Mouse (Mus musculus) midbrain, embryonic 13.5 days (tissue): ENCODE data around the gene Ganc. TPM values are rescaled to one million over a fixed set of nuclear protein-coding genes. Genes with fewer than 3 reads are reported as not detected.

ENCODE experiments used
- ATAC-seq: fragments of 200-750 bp; cut with Nextera tagmentation; 2 replicates; pipeline ENCODE4 v1.8.0; 2017; ENCODE audit warnings: mild to moderate bottlenecking, moderate TSS enrichment, moderate library complexity
- H3K27ac ChIP-seq: fragments of 300-500 bp; sonication (generic); 2 replicates; pipeline ENCODE4 v1.5.1; 2015; ENCODE audit warnings: inconsistent platforms, mild to moderate bottlenecking, moderate library complexity
- H3K27me3 ChIP-seq: fragments of 300-500 bp; sonication (generic); 2 replicates; pipeline ENCODE4 v1.6.1; 2015; ENCODE audit warnings: mild to moderate bottlenecking, inconsistent platforms
- H3K36me3 ChIP-seq: fragments of 300-500 bp; sonication (generic); 2 replicates; pipeline ENCODE4 v1.6.1; 2015; ENCODE audit warnings: mild to moderate bottlenecking, inconsistent platforms
- H3K4me1 ChIP-seq: fragments of 300-500 bp; sonication (generic); replicated peaks from 2 replicates; pipeline ENCODE4 v1.6.1; 2015; ENCODE audit warnings: inconsistent platforms
- H3K4me2 ChIP-seq: fragments of 300-500 bp; sonication (generic); replicated peaks from 2 replicates; pipeline ENCODE4 v1.6.1; 2015; ENCODE audit warnings: moderate library complexity, mild to moderate bottlenecking, inconsistent platforms
- H3K4me3 ChIP-seq: fragments of 300-500 bp; sonication (generic); replicated peaks from 2 replicates; pipeline ENCODE4 v1.5.1; 2015; ENCODE audit warnings: mild to moderate bottlenecking, inconsistent platforms
- H3K9ac ChIP-seq: fragments of 300-500 bp; sonication (generic); replicated peaks from 2 replicates; pipeline ENCODE4 v1.6.1; 2015; ENCODE audit warnings: mild to moderate bottlenecking, inconsistent platforms
- H3K9me3 ChIP-seq: fragments of 300-500 bp; sonication (generic); 2 replicates; pipeline ENCODE4 v1.6.1; 2016; ENCODE audit warnings: mild to moderate bottlenecking, inconsistent platforms
- WGBS: fragments of 180-500 bp; shearing (Covaris S2); methylation state at CpG from one replicate; pipeline ENCODE4 v1.1.7; 2015; 5-methylcytosine and 5-hydroxymethylcytosine counted together
- polyA plus RNA-seq: library from polyadenylated mRNA; unstranded; fragments of >200 nt; fragmentation: Nextera tagmentation; extraction: Ambion mirVana; gene quantifications from 2 replicates; pipeline ENCODE4 v1.2.1, GENCODE M21; 2015

Ganc gene
- polyA plus RNA-seq, result 9.4 and 9.5 TPM in 2 replicates

DNA sequence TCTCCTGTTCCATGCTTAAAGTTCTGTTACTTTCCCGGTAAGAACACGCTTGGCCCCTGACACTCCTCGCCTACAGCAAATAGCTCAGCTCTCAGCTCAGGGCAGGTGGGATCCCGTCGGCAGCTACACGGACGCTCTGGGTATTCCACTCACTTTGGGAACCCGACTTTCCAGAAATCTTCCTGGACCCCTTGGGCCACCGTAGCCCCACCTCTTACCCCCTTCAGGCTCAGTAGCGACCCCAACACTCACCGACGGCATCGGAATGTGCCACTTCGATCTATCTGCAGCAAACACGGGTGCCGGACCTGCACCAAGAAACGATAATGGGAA is at the start of gene Ganc:
TSS of gene Ganc (plus strand) at position 244 of the 333 bp plus-strand sequence.
- ATAC-seq, result peak; percentile 89

DNA sequence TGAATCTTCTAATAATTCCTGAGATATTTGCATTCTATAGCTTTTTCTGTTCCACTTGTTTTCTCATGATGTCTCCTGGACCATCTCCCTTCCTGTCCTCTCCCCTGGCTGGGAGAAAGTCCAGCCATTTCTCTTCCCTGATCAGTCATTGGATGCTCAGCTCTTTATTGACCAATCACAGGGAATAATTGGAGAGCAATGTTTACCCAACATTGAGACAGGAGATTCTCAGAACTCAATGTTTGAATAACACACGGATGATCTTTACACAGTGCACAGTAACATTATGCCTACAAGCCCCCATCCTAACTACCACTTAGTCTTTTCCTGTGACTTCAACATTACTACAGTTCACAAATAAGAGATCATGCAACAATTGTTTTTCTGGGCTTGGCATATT is 43.3 kb upstream of the Ganc start:
- H3K36me3 ChIP-seq, result peaks cover 63% of the 10 kb centered on the region

More for the DNA sequence above, at the start of gene Ganc:
- H3K27ac ChIP-seq, result peak within 1 kb of the TSS; percentile 84
- H3K27me3 ChIP-seq, result no peaks in the 10 kb centered on the region
- H3K4me2 ChIP-seq, result peak within 1 kb of the TSS; percentile 75
- H3K9me3 ChIP-seq, result peaks cover 6% of the 10 kb centered on the region; the same call in 1 of the 2 replicates
- peaks cover 24% of the 10 kb centered on the region for H3K4me1 ChIP-seq
- H3K36me3 ChIP-seq, result no peaks in the 10 kb centered on the region
- WGBS, result 0% methylated on average over 17 of the region's 17 CpGs
- peak within 1 kb of the TSS; percentile 77 for H3K9ac ChIP-seq
- H3K4me3 ChIP-seq, result peak within 1 kb of the TSS; percentile 80

DNA sequence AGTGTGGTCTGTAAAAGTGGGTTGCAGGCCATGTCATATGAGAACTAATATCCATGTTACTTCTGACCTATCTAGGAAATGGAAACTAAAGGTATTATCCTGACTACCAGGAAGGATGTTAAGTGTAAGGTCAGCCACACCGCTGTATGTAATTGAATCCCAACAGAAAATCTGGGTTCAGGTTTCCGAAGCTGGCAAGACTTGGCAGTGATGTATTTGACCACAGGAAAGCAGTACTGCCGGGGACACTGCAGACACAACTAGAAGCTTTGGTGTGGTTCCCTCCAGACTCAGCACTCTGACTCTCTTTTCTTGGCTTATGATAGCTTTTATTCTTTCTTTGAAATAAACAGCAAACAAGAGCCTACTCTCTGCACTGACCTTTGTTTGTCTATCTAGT is 37.2 kb upstream of the Ganc start:
- ATAC-seq, result no peak
- WGBS, result 99% methylated on average over 3 of the region's 3 CpGs
- no peaks in the 10 kb centered on the region for H3K4me1 ChIP-seq
- no peak overlapping the region for H3K4me3 ChIP-seq
- H3K4me2 ChIP-seq, result no peak overlapping the region
- H3K36me3 ChIP-seq, result peaks cover 67% of the 10 kb centered on the region
- H3K9ac ChIP-seq, result no peak overlapping the region
- H3K9me3 ChIP-seq, result no peaks in the 10 kb centered on the region
- H3K27me3 ChIP-seq, result no peaks in the 10 kb centered on the region
- no peak overlapping the region for H3K27ac ChIP-seq

More for the DNA sequence above, 43.3 kb upstream of the Ganc start:
- no peaks in the 10 kb centered on the region for H3K9me3 ChIP-seq
- H3K4me1 ChIP-seq, result no peaks in the 10 kb centered on the region
- no peak overlapping the region for H3K4me3 ChIP-seq
- H3K9ac ChIP-seq, result no peak overlapping the region
- H3K27me3 ChIP-seq, result no peaks in the 10 kb centered on the region
- no peak for ATAC-seq
- H3K27ac ChIP-seq, result no peak overlapping the region
- WGBS, result 85% methylated on average over 1 of the region's 1 CpGs
- H3K4me2 ChIP-seq, result no peak overlapping the region

DNA sequence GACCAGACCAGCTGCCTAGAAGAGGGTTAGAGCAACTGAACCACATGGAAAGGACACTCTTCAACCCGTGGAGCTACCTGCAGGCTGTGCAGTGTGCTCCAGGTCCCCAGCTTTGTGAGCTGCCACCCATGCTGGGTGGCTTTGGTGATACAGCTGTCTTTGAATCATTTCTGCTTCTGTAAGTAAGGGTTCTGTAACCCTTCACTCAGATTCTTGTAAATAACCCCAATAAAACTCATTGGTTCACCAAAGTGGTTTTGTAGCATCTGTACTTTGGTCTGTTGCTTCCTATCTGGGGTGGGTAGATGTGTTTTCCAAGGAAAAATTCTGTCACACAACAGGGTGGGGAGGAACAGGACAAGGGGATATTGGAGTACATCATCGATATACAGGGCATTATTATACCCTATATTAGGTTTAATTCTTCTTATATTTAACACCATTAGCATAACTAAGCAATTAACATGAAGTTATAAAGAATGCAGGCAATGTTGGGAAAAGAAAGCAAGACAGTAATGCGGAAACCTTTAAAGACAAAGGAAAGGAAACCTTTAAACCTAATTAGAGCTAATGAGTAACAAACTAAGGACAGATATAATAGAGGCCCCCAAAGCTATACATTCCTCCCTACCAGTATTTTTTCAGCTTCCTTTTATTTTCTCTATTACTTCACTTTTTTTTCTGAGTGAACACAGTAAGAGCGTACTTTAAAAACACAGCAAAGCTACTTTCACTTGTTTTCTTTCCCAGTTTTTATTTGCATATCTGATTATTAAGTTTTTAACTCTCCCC is 36.1 kb upstream of the Ganc start:
- 94% methylated on average over 4 of the region's 4 CpGs for WGBS
- no peak for ATAC-seq

DNA sequence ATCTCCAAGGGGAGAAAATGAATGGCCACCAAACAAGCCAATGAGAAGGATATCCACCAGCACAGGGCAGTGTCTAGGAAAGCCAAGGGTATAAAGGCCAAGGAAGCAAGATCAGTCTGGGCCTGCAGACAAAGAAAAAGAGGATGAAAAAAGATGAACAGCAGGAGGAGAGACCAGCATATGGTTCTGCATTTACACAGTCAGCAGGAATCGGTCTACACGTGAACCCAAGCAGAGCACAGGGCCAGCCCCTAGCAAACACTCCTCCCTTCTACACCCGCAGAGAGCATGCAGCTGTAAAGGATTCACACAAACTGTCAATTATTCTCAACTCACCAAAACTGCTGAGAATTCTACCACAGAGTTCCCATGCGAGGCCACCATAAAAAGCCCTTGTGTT is 29.8 kb upstream of the Ganc start:
- Histone ChIP-seq H3K9me3 (no peaks in the 10 kb centered on the region), H3K4me2 (no peak overlapping the region), H3K4me3 (no peak overlapping the region), H3K36me3 (peaks cover 68% of the 10 kb centered on the region), H3K27me3 (no peaks in the 10 kb centered on the region), H3K9ac (no peak overlapping the region), H3K27ac (no peak overlapping the region), H3K4me1 (no peaks in the 10 kb centered on the region)
- WGBS, result 78% methylated on average over 4 of the region's 4 CpGs
- ATAC-seq, result no peak

More for the DNA sequence above, 36.1 kb upstream of the Ganc start:
- H3K9me3 ChIP-seq, result no peaks in the 10 kb centered on the region
- H3K4me3 ChIP-seq, result no peak overlapping the region
- H3K27ac ChIP-seq, result no peak overlapping the region
- no peaks in the 10 kb centered on the region for H3K4me1 ChIP-seq
- no peaks in the 10 kb centered on the region for H3K27me3 ChIP-seq
- H3K4me2 ChIP-seq, result no peak overlapping the region
- H3K36me3 ChIP-seq, result peaks cover 66% of the 10 kb centered on the region
- H3K9ac ChIP-seq, result no peak overlapping the region

DNA sequence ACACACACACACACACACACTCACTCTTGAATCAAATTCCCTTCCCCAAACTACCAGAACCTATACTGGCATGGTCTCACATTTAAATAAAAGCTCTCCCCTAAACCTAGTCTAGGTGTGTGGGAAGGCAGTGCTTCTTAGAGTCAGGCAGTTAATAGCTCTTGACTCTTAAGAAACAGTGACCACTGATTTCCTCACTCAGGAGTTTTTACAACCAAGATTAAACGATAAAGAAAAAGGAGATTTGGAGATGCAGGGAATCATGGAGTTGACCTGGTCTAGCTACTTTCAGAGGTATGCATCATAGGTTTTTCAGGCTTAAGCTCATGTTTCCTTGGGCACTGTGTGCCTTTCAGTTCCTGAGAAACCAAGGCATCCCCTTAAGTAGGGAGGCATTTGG is 17.4 kb upstream of the Ganc start:
- H3K9me3 ChIP-seq, result no peaks in the 10 kb centered on the region
- H3K27me3 ChIP-seq, result no peaks in the 10 kb centered on the region
- H3K36me3 ChIP-seq, result peaks cover 59% of the 10 kb centered on the region
- no peak overlapping the region for H3K4me2 ChIP-seq
- H3K4me1 ChIP-seq, result no peaks in the 10 kb centered on the region
- ATAC-seq, result no peak
- no peak overlapping the region for H3K9ac ChIP-seq
- no peak overlapping the region for H3K4me3 ChIP-seq
- WGBS, result 97% methylated on average over 1 of the region's 1 CpGs
- no peak overlapping the region for H3K27ac ChIP-seq

DNA sequence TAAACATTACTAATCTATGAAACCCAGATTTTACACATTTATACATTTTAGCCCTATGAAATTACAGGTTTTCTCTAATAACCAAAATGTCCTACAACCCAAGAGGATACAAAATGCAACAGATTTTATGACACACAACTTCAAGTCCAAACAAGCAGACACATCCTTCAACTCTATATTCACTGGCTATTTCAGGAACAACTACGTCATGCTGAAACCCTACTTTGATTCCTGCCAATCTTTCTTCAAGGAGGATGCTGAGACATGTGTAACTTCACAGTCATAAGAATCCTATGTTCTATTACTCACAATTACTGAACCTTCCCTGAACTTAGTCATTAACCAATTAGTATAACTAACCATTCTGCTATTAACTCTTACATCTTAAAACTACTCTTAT is 16.4 kb upstream of the Ganc start:
- Histone ChIP-seq H3K4me2 (no peak overlapping the region), H3K36me3 (peaks cover 51% of the 10 kb centered on the region), H3K4me1 (no peaks in the 10 kb centered on the region), H3K27me3 (no peaks in the 10 kb centered on the region), H3K9ac (no peak overlapping the region), H3K4me3 (no peak overlapping the region), H3K9me3 (no peaks in the 10 kb centered on the region), H3K27ac (no peak overlapping the region)
- ATAC-seq, result no peak
- WGBS, result 89% methylated on average over 1 of the region's 1 CpGs

DNA sequence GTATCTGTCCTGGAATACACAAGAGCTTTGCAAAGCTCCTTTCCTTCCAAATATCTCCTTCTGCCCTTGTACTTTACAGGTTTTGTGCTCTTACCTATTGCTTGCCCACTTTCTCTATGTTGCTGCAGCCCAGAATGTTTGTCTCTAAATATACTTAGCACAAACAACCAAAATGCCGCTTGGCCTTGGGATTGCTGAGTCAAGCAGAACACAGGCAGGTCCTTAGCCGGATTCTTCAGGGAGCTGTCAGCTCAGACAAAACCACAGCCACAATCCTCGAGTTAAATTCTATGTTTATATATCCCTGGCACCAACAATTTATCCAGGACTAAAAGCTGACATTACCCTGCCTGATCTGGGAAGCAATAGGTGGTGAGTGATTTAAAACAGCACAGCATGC is 14.3 kb upstream of the Ganc start:
- no peak for ATAC-seq

DNA sequence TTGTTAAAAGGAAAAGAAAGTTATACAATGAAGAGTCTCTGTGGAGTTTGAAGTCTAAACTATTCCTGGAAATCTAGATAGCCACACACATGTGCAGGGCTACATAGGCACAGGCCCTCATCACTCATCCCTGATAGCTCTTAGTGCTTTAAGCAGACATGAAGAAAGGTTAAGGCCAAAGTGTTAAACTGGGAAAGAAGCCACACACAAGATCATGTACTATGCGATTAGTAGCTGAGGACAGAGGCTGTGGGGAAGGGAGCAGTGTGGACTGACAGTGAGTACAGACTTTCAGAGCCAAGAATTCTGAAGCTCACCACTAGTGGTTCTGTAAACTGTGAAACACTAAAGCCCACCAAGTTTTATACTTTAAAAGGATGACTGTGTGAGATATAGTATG is 12.8 kb upstream of the Ganc start:
- no peaks in the 10 kb centered on the region for H3K9me3 ChIP-seq
- no peak overlapping the region for H3K27ac ChIP-seq
- H3K36me3 ChIP-seq, result peaks cover 58% of the 10 kb centered on the region
- H3K27me3 ChIP-seq, result no peaks in the 10 kb centered on the region
- H3K9ac ChIP-seq, result no peak overlapping the region
- no peak overlapping the region for H3K4me2 ChIP-seq
- H3K4me3 ChIP-seq, result no peak overlapping the region
- 97% methylated on average over 1 of the region's 1 CpGs for WGBS
- no peaks in the 10 kb centered on the region for H3K4me1 ChIP-seq
- ATAC-seq, result no peak

More for the DNA sequence above, 14.3 kb upstream of the Ganc start:
- no peaks in the 10 kb centered on the region for H3K9me3 ChIP-seq
- H3K27ac ChIP-seq, result no peak overlapping the region
- peaks cover 55% of the 10 kb centered on the region for H3K36me3 ChIP-seq
- 91% methylated on average over 3 of the region's 3 CpGs for WGBS
- no peaks in the 10 kb centered on the region for H3K4me1 ChIP-seq
- no peaks in the 10 kb centered on the region for H3K27me3 ChIP-seq
- no peak overlapping the region for H3K4me2 ChIP-seq
- H3K4me3 ChIP-seq, result no peak overlapping the region
- no peak overlapping the region for H3K9ac ChIP-seq

DNA sequence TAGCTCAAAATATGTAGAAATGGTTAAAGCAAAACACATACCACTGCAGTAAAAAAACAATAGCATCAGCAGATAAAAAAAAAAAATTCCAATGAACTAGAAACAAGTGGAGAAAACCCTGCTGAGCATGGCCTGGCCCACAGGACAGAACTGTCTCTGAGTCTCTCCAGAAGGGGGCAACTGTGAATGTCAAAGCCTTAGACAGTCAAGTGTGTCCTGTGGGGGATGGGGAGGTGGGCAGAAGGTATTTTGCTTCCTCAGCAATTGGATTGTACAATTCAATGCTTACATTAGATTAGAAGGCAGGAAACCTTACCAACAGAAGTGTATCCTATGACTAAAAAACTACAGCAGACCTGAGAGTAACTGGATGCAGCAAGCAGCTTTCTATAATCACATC is 11.3 kb upstream of the Ganc start:
- no peak overlapping the region for H3K9ac ChIP-seq
- no peaks in the 10 kb centered on the region for H3K9me3 ChIP-seq
- H3K27ac ChIP-seq, result no peak overlapping the region
- ATAC-seq, result no peak
- H3K27me3 ChIP-seq, result no peaks in the 10 kb centered on the region
- no peak overlapping the region for H3K4me2 ChIP-seq
- no peaks in the 10 kb centered on the region for H3K4me1 ChIP-seq
- no peak overlapping the region for H3K4me3 ChIP-seq
- peaks cover 70% of the 10 kb centered on the region for H3K36me3 ChIP-seq

DNA sequence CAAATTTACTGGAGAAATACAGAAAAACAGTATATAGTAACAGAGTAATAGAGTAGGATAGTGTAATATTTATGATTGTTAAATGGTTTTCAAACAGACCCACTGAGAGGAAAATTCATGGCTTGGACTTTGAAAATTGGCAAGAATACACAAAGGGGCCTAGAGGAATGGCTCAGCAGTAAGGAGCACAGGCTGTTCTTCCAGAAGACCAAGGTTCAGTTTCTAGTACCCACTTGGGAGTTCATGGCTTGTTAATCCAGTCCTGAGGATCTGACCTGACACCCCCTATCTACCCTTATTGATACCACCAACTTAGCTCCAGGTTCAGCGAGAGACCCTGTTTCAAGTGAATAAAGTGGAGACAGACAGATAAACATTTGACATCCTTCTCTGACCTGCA is 5.7 kb upstream of the Ganc start:
- H3K4me2 ChIP-seq, result no peak overlapping the region
- H3K27ac ChIP-seq, result no peak overlapping the region
- H3K9ac ChIP-seq, result no peak overlapping the region; the same call in 1 of the 2 replicates
- H3K36me3 ChIP-seq, result peaks cover 35% of the 10 kb centered on the region
- no peaks in the 10 kb centered on the region for H3K9me3 ChIP-seq
- H3K27me3 ChIP-seq, result no peaks in the 10 kb centered on the region
- H3K4me1 ChIP-seq, result peaks cover 13% of the 10 kb centered on the region
- WGBS, result 92% methylated on average over 1 of the region's 1 CpGs
- no peak overlapping the region for H3K4me3 ChIP-seq
- no peak for ATAC-seq

DNA sequence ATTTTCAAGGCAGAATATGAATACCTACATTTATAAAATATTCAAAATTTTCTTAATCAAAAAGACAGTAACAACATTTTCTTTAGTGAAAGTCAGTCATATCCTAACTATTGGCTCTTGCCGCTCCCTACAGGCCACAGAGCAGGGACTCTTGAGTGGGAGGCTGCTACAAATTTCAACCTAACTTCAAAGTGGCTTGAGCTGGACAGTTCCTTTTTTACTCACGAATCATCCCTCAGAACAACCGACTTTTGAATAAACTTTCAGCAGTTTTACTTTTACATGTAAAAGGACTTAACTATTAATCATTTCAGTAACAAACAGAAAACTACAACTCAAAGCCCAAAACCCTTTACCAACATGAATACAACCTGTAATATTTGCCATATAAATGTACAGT is 883 bp upstream of the Ganc start:
- H3K4me1 ChIP-seq, result peaks cover 24% of the 10 kb centered on the region
- WGBS, result 68% methylated on average over 3 of the region's 3 CpGs
- H3K4me3 ChIP-seq, result peak overlapping the region; percentile 80
- peaks cover 6% of the 10 kb centered on the region; the same call in 1 of the 2 replicates for H3K9me3 ChIP-seq
- peak overlapping the region; percentile 58 for H3K4me2 ChIP-seq
- H3K36me3 ChIP-seq, result no peaks in the 10 kb centered on the region
- H3K27ac ChIP-seq, result no peak overlapping the region
- no peaks in the 10 kb centered on the region for H3K27me3 ChIP-seq
- peak overlapping the region; percentile 77; the same call in 1 of the 2 replicates for H3K9ac ChIP-seq
- ATAC-seq, result no peak
